Mouse (Mus musculus): Measurements from ENCODE around the gene Rif1. TPM values are rescaled to one million over a fixed set of nuclear protein-coding genes. Genes with fewer than 3 reads are reported as not detected.

The Rif1 gene
- polyA plus RNA-seq, 1 experiment from 2014 or later, result 34.2 TPM

- Histone ChIP-seq H3K36me3 (ENCODE audit: control insufficient read depth, insufficient read depth, low read length) (no peaks in the 10 kb centered on the region), H3K4me3 (replicated peaks; ENCODE audit: low read depth, low read length) (peak overlapping the region; percentile 36; the same call in 1 of the 2 replicates), H3K4me1 (ENCODE audit: control insufficient read depth, insufficient read depth, low read length) (0 out of 2 replicates have a peak, but pooled peaks cover 5% of the 10 kb centered on the region), H3K27ac (replicated peaks; ENCODE audit: low read depth, low read length) (no peak overlapping the region), H3K4me2 (ENCODE audit: low read length) (peak overlapping the region; percentile 57), H3K9me3 (ENCODE audit: control insufficient read depth, low read length) (no peaks in the 10 kb centered on the region), H3K27me3 (ENCODE audit: control insufficient read depth, insufficient read depth, low read length) (no peaks in the 10 kb centered on the region), H3K9ac (replicated peaks; ENCODE audit: low read length) (no peak overlapping the region; the same call in 1 of the 2 replicates)
- DNase-seq (no peak), ATAC-seq (ENCODE audit: low FRiP score, low TSS enrichment) (no peak)
- 27% methylated on average over 5 of the region's 5 CpGs for WGBS
These were observed 34.1 kb upstream of the Rif1 start for GRCm38 (mm10) chr2:52038558-52038957.

GRCm38 (mm10) chr2:52039083-52039801, 33.4 kb upstream of the Rif1 start:
- Histone ChIP-seq H3K27me3 (ENCODE audit: control insufficient read depth, insufficient read depth, low read length) (no peaks in the 10 kb centered on the region), H3K9ac (replicated peaks; ENCODE audit: low read length) (no peak overlapping the region), H3K27ac (replicated peaks; ENCODE audit: low read depth, low read length) (no peak overlapping the region), H3K9me3 (ENCODE audit: control insufficient read depth, low read length) (no peaks in the 10 kb centered on the region), H3K4me3 (replicated peaks; ENCODE audit: low read depth, low read length) (no peak overlapping the region), H3K36me3 (ENCODE audit: control insufficient read depth, insufficient read depth, low read length) (no peaks in the 10 kb centered on the region), H3K4me1 (ENCODE audit: control insufficient read depth, insufficient read depth, low read length) (0 out of 2 replicates have a peak, but pooled peaks cover 5% of the 10 kb centered on the region), H3K4me2 (ENCODE audit: low read length) (peak overlapping the region; percentile 57)
- WGBS, result 37% methylated on average over 8 of the region's 8 CpGs
- DNase-seq, result no peak
- no peak for ATAC-seq (ENCODE audit: low FRiP score, low TSS enrichment)

- H3K27me3 ChIP-seq (ENCODE audit: control insufficient read depth, insufficient read depth, low read length), result no peaks in the 10 kb centered on the region
- H3K4me1 ChIP-seq (ENCODE audit: control insufficient read depth, insufficient read depth, low read length), result 0 out of 2 replicates have a peak, but pooled peaks cover 5% of the 10 kb centered on the region
- DNase-seq, result no peak
- no peak overlapping the region for H3K4me3 ChIP-seq (replicated peaks; ENCODE audit: low read depth, low read length)
- H3K36me3 ChIP-seq (ENCODE audit: control insufficient read depth, insufficient read depth, low read length), result no peaks in the 10 kb centered on the region
- WGBS, result 74% methylated on average over 3 of the region's 3 CpGs
- no peak overlapping the region for H3K9ac ChIP-seq (replicated peaks; ENCODE audit: low read length)
- no peak overlapping the region for H3K4me2 ChIP-seq (ENCODE audit: low read length)
- ATAC-seq (ENCODE audit: low FRiP score, low TSS enrichment), result no peak
- no peak overlapping the region for H3K27ac ChIP-seq (replicated peaks; ENCODE audit: low read depth, low read length)
- H3K9me3 ChIP-seq (ENCODE audit: control insufficient read depth, low read length), result no peaks in the 10 kb centered on the region
These were observed 30.5 kb upstream of the Rif1 start for GRCm38 (mm10) chr2:52042132-52042531.

- no peaks in the 10 kb centered on the region for H3K36me3 ChIP-seq (ENCODE audit: control insufficient read depth, insufficient read depth, low read length)
- ATAC-seq (ENCODE audit: low FRiP score, low TSS enrichment) (no peak), DNase-seq (no peak)
- H3K27ac ChIP-seq (replicated peaks; ENCODE audit: low read depth, low read length), result no peak overlapping the region
- H3K27me3 ChIP-seq (ENCODE audit: control insufficient read depth, insufficient read depth, low read length), result no peaks in the 10 kb centered on the region
- no peak overlapping the region for H3K4me3 ChIP-seq (replicated peaks; ENCODE audit: low read depth, low read length)
- H3K9ac ChIP-seq (replicated peaks; ENCODE audit: low read length), result no peak overlapping the region
- H3K4me1 ChIP-seq (ENCODE audit: control insufficient read depth, insufficient read depth, low read length), result 0 out of 2 replicates have a peak, but pooled peaks cover 5% of the 10 kb centered on the region
- no peak overlapping the region for H3K4me2 ChIP-seq (ENCODE audit: low read length)
- 68% methylated on average over 5 of the region's 5 CpGs for WGBS
- no peaks in the 10 kb centered on the region for H3K9me3 ChIP-seq (ENCODE audit: control insufficient read depth, low read length)
These were observed 29.9 kb upstream of the Rif1 start for GRCm38 (mm10) chr2:52042714-52043113.

GRCm38 (mm10) chr2:52043485-52043884, 29.1 kb upstream of the Rif1 start:
- ATAC-seq (ENCODE audit: low FRiP score, low TSS enrichment), result no peak
- H3K4me2 ChIP-seq (ENCODE audit: low read length), result no peak overlapping the region
- H3K4me3 ChIP-seq (replicated peaks; ENCODE audit: low read depth, low read length), result no peak overlapping the region
- 56% methylated on average over 11 of the region's 11 CpGs for WGBS
- no peaks in the 10 kb centered on the region for H3K36me3 ChIP-seq (ENCODE audit: control insufficient read depth, insufficient read depth, low read length)
- H3K27ac ChIP-seq (replicated peaks; ENCODE audit: low read depth, low read length), result no peak overlapping the region
- 0 out of 2 replicates have a peak, but pooled peaks cover 2% of the 10 kb centered on the region for H3K4me1 ChIP-seq (ENCODE audit: control insufficient read depth, insufficient read depth, low read length)
- DNase-seq, result peak; percentile 17
- no peaks in the 10 kb centered on the region for H3K9me3 ChIP-seq (ENCODE audit: control insufficient read depth, low read length)
- no peak overlapping the region for H3K9ac ChIP-seq (replicated peaks; ENCODE audit: low read length)
- H3K27me3 ChIP-seq (ENCODE audit: control insufficient read depth, insufficient read depth, low read length), result no peaks in the 10 kb centered on the region

- WGBS, result 87% methylated on average over 5 of the region's 5 CpGs
- Histone ChIP-seq H3K9me3 (ENCODE audit: control insufficient read depth, low read length) (no peaks in the 10 kb centered on the region), H3K4me3 (replicated peaks; ENCODE audit: low read depth, low read length) (no peak overlapping the region), H3K27me3 (ENCODE audit: control insufficient read depth, insufficient read depth, low read length) (no peaks in the 10 kb centered on the region), H3K27ac (replicated peaks; ENCODE audit: low read depth, low read length) (no peak overlapping the region), H3K4me2 (ENCODE audit: low read length) (no peak overlapping the region), H3K4me1 (ENCODE audit: control insufficient read depth, insufficient read depth, low read length) (no peaks in the 10 kb centered on the region), H3K36me3 (ENCODE audit: control insufficient read depth, insufficient read depth, low read length) (no peaks in the 10 kb centered on the region), H3K9ac (replicated peaks; ENCODE audit: low read length) (no peak overlapping the region)
- ATAC-seq (ENCODE audit: low FRiP score, low TSS enrichment) (no peak), DNase-seq (no peak)
These were observed 26.6 kb upstream of the Rif1 start for GRCm38 (mm10) chr2:52046032-52046431.

GRCm38 (mm10) chr2:52050823-52051222, 21.8 kb upstream of the Rif1 start:
- WGBS, result 95% methylated on average over 11 of the region's 11 CpGs
- H3K4me2 ChIP-seq (ENCODE audit: low read length), result no peak overlapping the region
- H3K27ac ChIP-seq (replicated peaks; ENCODE audit: low read depth, low read length), result no peak overlapping the region
- DNase-seq (no peak), ATAC-seq (ENCODE audit: low FRiP score, low TSS enrichment) (no peak)
- no peaks in the 10 kb centered on the region for H3K27me3 ChIP-seq (ENCODE audit: control insufficient read depth, insufficient read depth, low read length)
- H3K9me3 ChIP-seq (ENCODE audit: control insufficient read depth, low read length), result no peaks in the 10 kb centered on the region
- no peaks in the 10 kb centered on the region for H3K36me3 ChIP-seq (ENCODE audit: control insufficient read depth, insufficient read depth, low read length)
- H3K9ac ChIP-seq (replicated peaks; ENCODE audit: low read length), result no peak overlapping the region
- H3K4me3 ChIP-seq (replicated peaks; ENCODE audit: low read depth, low read length), result no peak overlapping the region
- H3K4me1 ChIP-seq (ENCODE audit: control insufficient read depth, insufficient read depth, low read length), result no peaks in the 10 kb centered on the region

GRCm38 (mm10) chr2:52052335-52052734, 20.3 kb upstream of the Rif1 start:
- H3K9ac ChIP-seq (replicated peaks; ENCODE audit: low read length), result no peak overlapping the region
- H3K4me1 ChIP-seq (ENCODE audit: control insufficient read depth, insufficient read depth, low read length), result no peaks in the 10 kb centered on the region
- H3K4me3 ChIP-seq (replicated peaks; ENCODE audit: low read depth, low read length), result no peak overlapping the region
- no peak for ATAC-seq (ENCODE audit: low FRiP score, low TSS enrichment)
- WGBS, result 86% methylated on average over 4 of the region's 4 CpGs
- no peaks in the 10 kb centered on the region for H3K36me3 ChIP-seq (ENCODE audit: control insufficient read depth, insufficient read depth, low read length)
- H3K9me3 ChIP-seq (ENCODE audit: control insufficient read depth, low read length), result no peaks in the 10 kb centered on the region
- DNase-seq, result no peak
- H3K27me3 ChIP-seq (ENCODE audit: control insufficient read depth, insufficient read depth, low read length), result no peaks in the 10 kb centered on the region
- H3K27ac ChIP-seq (replicated peaks; ENCODE audit: low read depth, low read length), result no peak overlapping the region
- no peak overlapping the region for H3K4me2 ChIP-seq (ENCODE audit: low read length)

- no peaks in the 10 kb centered on the region for H3K9me3 ChIP-seq (ENCODE audit: control insufficient read depth, low read length)
- H3K4me3 ChIP-seq (replicated peaks; ENCODE audit: low read depth, low read length), result no peak overlapping the region
- H3K27ac ChIP-seq (replicated peaks; ENCODE audit: low read depth, low read length), result no peak overlapping the region
- H3K4me1 ChIP-seq (ENCODE audit: control insufficient read depth, insufficient read depth, low read length), result no peaks in the 10 kb centered on the region
- ATAC-seq (ENCODE audit: low FRiP score, low TSS enrichment) (no peak), DNase-seq (no peak)
- no peak overlapping the region for H3K4me2 ChIP-seq (ENCODE audit: low read length)
- H3K36me3 ChIP-seq (ENCODE audit: control insufficient read depth, insufficient read depth, low read length), result no peaks in the 10 kb centered on the region
- H3K9ac ChIP-seq (replicated peaks; ENCODE audit: low read length), result no peak overlapping the region
- 61% methylated on average over 5 of the region's 5 CpGs for WGBS
- no peaks in the 10 kb centered on the region for H3K27me3 ChIP-seq (ENCODE audit: control insufficient read depth, insufficient read depth, low read length)
These were observed 19.1 kb upstream of the Rif1 start for GRCm38 (mm10) chr2:52053502-52053901.

All from midbrain, embryonic 14.5 days (tissue).